Mouse (Mus musculus) erythroblast, embryonic 14.5 days (primary cell): ENCODE results near the gene Btbd9.

Experiments
- GATA1 ChIP-seq: IDR thresholded peaks from 2 replicates; pipeline ENCODE4 v1.6.1; 2012; ENCODE audit warnings: low read length, inconsistent platforms, mixed read lengths
- TAL1 ChIP-seq: IDR thresholded peaks from 3 replicates; pipeline ENCODE4 v1.6.1; 2012; ENCODE audit warnings: low read length, inconsistent platforms, mixed read lengths

- TF ChIP-seq GATA1 (no peak), TAL1 (no peak)
These were observed 60.9 kb downstream of the Btbd9 start for GRCm38 (mm10) chr17:30515401-30515800.
